9 mouse cellular contexts compared by ENCODE assay signal in the genomic region with DNA sequence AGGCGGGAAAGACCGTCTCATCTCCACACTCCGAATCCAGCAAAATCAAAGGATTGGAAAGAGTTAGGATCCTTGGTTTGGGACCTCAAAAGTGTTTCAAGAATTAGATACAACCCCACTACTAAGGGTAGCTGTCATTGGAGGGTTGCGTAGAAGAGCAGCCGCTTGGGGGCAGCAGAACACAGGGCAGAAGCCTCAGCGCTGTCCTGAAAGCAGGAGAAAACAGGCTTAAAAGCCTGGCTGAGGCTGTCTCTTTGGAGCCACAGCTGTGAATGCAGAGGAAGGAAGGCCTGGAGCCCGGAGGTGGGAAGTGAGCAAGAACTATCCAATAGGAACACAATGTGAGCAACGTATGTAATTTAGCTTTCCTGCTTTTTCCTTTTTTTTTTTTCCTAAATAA. TPM values are rescaled to one million over a fixed set of nuclear protein-coding genes. Genes with fewer than 3 reads are reported as not detected.
DNase-seq lines count a peak whose midpoint lies in the region; ATAC-seq and TF ChIP-seq lines count a peak whose summit lies in the region.
"Had no signal": no experiment of that assay in that cellular context is flagged by ENCODE, and none has a peak within 500 bp of the region (broad histone marks: within the 10 kb centered on the region; RNA-seq: fewer than 3 reads in every experiment).

No protein-coding gene starts in this region.

- 9% methylated on average over 8 of the region's 8 CpGs for WGBS in cerebellum, adult 2 months
- 4% methylated on average over 8 of the region's 8 CpGs for WGBS in lung, adult 2 months
- WGBS in thymus, adult 2 months = 10% methylated on average over 8 of the region's 8 CpGs

- no peak overlapping the region for H3K4me3 ChIP-seq in cerebellum, adult 2 months (replicated peaks; ENCODE audit: insufficient read depth, low read depth, low read length)
- H3K4me3 ChIP-seq in lung, adult 2 months (replicated peaks; ENCODE audit: extremely low read depth, low read depth, low read length) = no peak overlapping the region
- no peak overlapping the region for H3K4me3 ChIP-seq in thymus, adult 2 months (ENCODE audit: control insufficient read depth, insufficient read depth, low read length)
- H3K4me3 ChIP-seq: megakaryocyte, embryonic 14.5 days had no signal

- peak; percentile 96 for TF ChIP-seq CTCF in cerebellum, adult 2 months (IDR thresholded peaks at IDR 0.05; ENCODE audit: borderline replicate concordance, insufficient read depth, low read depth, low read length)
- TF ChIP-seq CTCF in lung, adult 2 months (IDR thresholded peaks at IDR 0.05; ENCODE audit: insufficient read depth, low read length) = peak; percentile 93
- TF ChIP-seq CTCF in thymus, adult 2 months (IDR thresholded peaks at IDR 0.05; ENCODE audit: borderline replicate concordance, control insufficient read depth, extremely low read depth, insufficient read depth, low read length, poor library complexity) = peak; percentile 93

- no peaks in the 10 kb centered on the region for H3K4me1 ChIP-seq in cerebellum, adult 2 months (ENCODE audit: control insufficient read depth, insufficient read depth, low read length)
- H3K4me1 ChIP-seq in lung, adult 2 months (ENCODE audit: control insufficient read depth, insufficient read depth, low read length) = no peaks in the 10 kb centered on the region
- no peaks in the 10 kb centered on the region for H3K4me1 ChIP-seq in thymus, adult 2 months (replicated peaks; ENCODE audit: control insufficient read depth, insufficient read depth, low read length)

- ATAC-seq in frontal cortex, adult (ENCODE audit: low TSS enrichment) = peak; percentile 99
- ATAC-seq in hematopoietic stem cell, adult 5-6 weeks (replicated peaks in 1 of 2; ENCODE audit: insufficient read depth in 1 of 2, low FRiP score in 2 of 2, low TSS enrichment in 1 of 2, low read depth in 1 of 2, poor library complexity in 2 of 2, severe bottlenecking in 2 of 2) = peak; percentile 78 to 84

- peak; percentile 65 for DNase-seq in MEL-GATA-1-ER (ENCODE audit: extremely low read depth, low read depth)
- DNase-seq in cerebellum, adult 2 months = peak; percentile 65 to 78
- DNase-seq in layer of hippocampus, adult 8-10 months (ENCODE audit: low spot score in 2 of 2) = peak; percentile 52 to 86
- peak; percentile 79 for DNase-seq in lung, adult 2 months
- peak; percentile 41 for DNase-seq in ovary, postnatal 10 days (ENCODE audit: low spot score)
- DNase-seq in thymus, adult 2 months = peak; percentile 79

- H3K27ac ChIP-seq in cerebellum, adult 2 months (ENCODE audit: insufficient read depth, low read length) = no peak overlapping the region
- H3K27ac ChIP-seq in thymus, adult 2 months (ENCODE audit: control insufficient read depth, insufficient read depth, low read length) = no peak overlapping the region

- TF ChIP-seq POLR2A in cerebellum, adult 2 months (IDR thresholded peaks at IDR 0.05; ENCODE audit: borderline replicate concordance, insufficient read depth, low read length) = no peak
- TF ChIP-seq POLR2A in lung, adult 2 months (IDR thresholded peaks at IDR 0.05; ENCODE audit: borderline replicate concordance, extremely low read depth, low read depth, low read length) = no peak
- TF ChIP-seq POLR2A in thymus, adult 2 months (IDR thresholded peaks at IDR 0.05; ENCODE audit: control insufficient read depth, extremely low read depth, insufficient read depth, low read length, poor library complexity) = no peak

- no peaks in the 10 kb centered on the region for H3K36me3 ChIP-seq in thymus, adult 2 months (ENCODE audit: control insufficient read depth, insufficient read depth, low read length)

- H3K27me3 ChIP-seq in cerebellum, adult 2 months (ENCODE audit: control insufficient read depth, insufficient read depth, low read length) = no peaks in the 10 kb centered on the region
- H3K27me3 ChIP-seq in thymus, adult 2 months (ENCODE audit: control insufficient read depth, insufficient read depth, low read length) = no peaks in the 10 kb centered on the region

RNA-seq across cellular contexts. Expression of gene Rps3, which starts 16.7 kb away (rescaled TPM):
- 391 and 434 TPM in 2 replicates for polyA plus RNA-seq in cerebellum, adult 2 months (2012; rRNA removed)
- 2,540 and 2,778 TPM in 2 replicates for total RNA-seq in hematopoietic stem cell, adult 5-6 weeks (2017)
- 100 to 1,000 TPM; 222 to 342 (median 280) TPM for total RNA-seq in layer of hippocampus, adult 8-10 months (2022)
- polyA plus RNA-seq in lung, adult 2 months (2012; rRNA removed) = 206 and 308 TPM in 2 replicates
- polyA plus RNA-seq in thymus, adult 2 months (2012; rRNA removed) = 483 and 566 TPM in 2 replicates

RNA-seq across cellular contexts. Expression of gene Klhl35, which starts 34.4 kb away (rescaled TPM):
- polyA plus RNA-seq in cerebellum, adult 2 months (2012; rRNA removed) = 1.1 and 1.4 TPM in 2 replicates
- 3.4 TPM in 1 of 2 replicates, not detected in the other for total RNA-seq in hematopoietic stem cell, adult 5-6 weeks (2017)
- total RNA-seq in layer of hippocampus, adult 8-10 months (2022) = 1 to 10 TPM; 1.2 to 4.2 (median 2.5) TPM
- polyA plus RNA-seq in lung, adult 2 months (2012; rRNA removed) = 0.80 and 0.89 TPM in 2 replicates
- polyA plus RNA-seq in thymus, adult 2 months (2012; rRNA removed) = 1.0 and 1.5 TPM in 2 replicates

RNA-seq across cellular contexts. Expression of gene Arrb1, which starts 35.1 kb away (rescaled TPM):
- polyA plus RNA-seq in cerebellum, adult 2 months (2012; rRNA removed) = 111 and 115 TPM in 2 replicates
- total RNA-seq in hematopoietic stem cell, adult 5-6 weeks (2017) = 77.8 and 83.5 TPM in 2 replicates
- total RNA-seq in layer of hippocampus, adult 8-10 months (2022) = 100 to 1,000 TPM; 138 to 175 (median 160) TPM
- 131 and 161 TPM in 2 replicates for polyA plus RNA-seq in lung, adult 2 months (2012; rRNA removed)
- polyA plus RNA-seq in thymus, adult 2 months (2012; rRNA removed) = 26.3 and 29.6 TPM in 2 replicates
